16 mouse cellular contexts compared by ENCODE assay signal in genomic region chr3:70102593-70103213, GRCm38 (mm10).
DNase-seq lines count a peak whose midpoint lies in the region; TF ChIP-seq lines count a peak whose summit lies in the region.
"Had no signal": no experiment of that assay in that cellular context is flagged by ENCODE, and none has a peak within 500 bp of the region (broad histone marks: within the 10 kb centered on the region; RNA-seq: fewer than 3 reads in every experiment).

No protein-coding gene starts in this region.

- H3K4me1 ChIP-seq in heart, adult 2 months (ENCODE audit: control insufficient read depth, insufficient read depth, low read length), result no peaks in the 10 kb centered on the region
- H3K4me1 ChIP-seq: midbrain, embryonic 13.5 days had no signal

- intact Hi-C loops in heart, adult 2 months (cut with DNase I), result loop anchor here (10.0 kb wide), 1 partner anchor 302 kb away; no protein-coding TSS in a partner anchor
- intact Hi-C loops in left cerebral cortex, adult 2 months (cut with DNase I), result loop anchor here (2.0 to 5.0 kb wide), 3 partner anchors 68 to 445 kb away; no protein-coding TSS in a partner anchor
- intact Hi-C loops in left cerebral cortex, postnatal 10 days (cut with DNase I), result loop anchor here (10.0 kb wide), 1 partner anchor 772 kb away; no protein-coding TSS in a partner anchor
- intact Hi-C loops in left cerebral cortex, postnatal 4 days (cut with DNase I), result loop anchor here (10.0 kb wide), 2 partner anchors 382 to 992 kb away; no protein-coding TSS in a partner anchor

- H3K79me2 ChIP-seq in heart, adult 2 months (replicated peaks; ENCODE audit: control insufficient read depth, insufficient read depth, low read length), result no peaks in the 10 kb centered on the region

- no peak for TF ChIP-seq POLR2A in heart, adult 2 months (IDR thresholded peaks at IDR 0.05; ENCODE audit: insufficient read depth, low read depth, low read length)

- no peak for TF ChIP-seq CTCF in heart, adult 2 months (IDR thresholded peaks at IDR 0.05)
- TF ChIP-seq CTCF in left cerebral cortex, adult 2 months (IDR thresholded peaks at IDR 0.05), result no peak

- no peak overlapping the region for H3K27ac ChIP-seq in heart, adult 2 months
- peak overlapping the region; percentile 63; the same call in 1 of the 2 replicates for H3K27ac ChIP-seq in left cerebral cortex, adult 2 months
- H3K27ac ChIP-seq: heart, embryonic 15.5 days; limb, embryonic 12.5 days; midbrain, embryonic 13.5 days had no signal

- H3K36me3 ChIP-seq in heart, adult 2 months (ENCODE audit: control insufficient read depth, insufficient read depth, low read length), result no peaks in the 10 kb centered on the region
- H3K36me3 ChIP-seq: heart, embryonic 15.5 days; limb, embryonic 12.5 days; midbrain, embryonic 13.5 days had no signal

- no peak for TF ChIP-seq EP300 in heart, adult 2 months (IDR thresholded peaks at IDR 0.05; ENCODE audit: insufficient read depth, low read depth, low read length)

- no peak overlapping the region for H3K4me3 ChIP-seq in heart, adult 2 months
- no peak overlapping the region for H3K4me3 ChIP-seq in left cerebral cortex, adult 2 months
- H3K4me3 ChIP-seq: heart, embryonic 15.5 days; limb, embryonic 12.5 days; midbrain, embryonic 13.5 days had no signal

- H3K9ac ChIP-seq in heart, adult 2 months (ENCODE audit: low read depth, low read length), result no peak overlapping the region
- H3K9ac ChIP-seq: heart, embryonic 15.5 days; limb, embryonic 12.5 days; midbrain, embryonic 13.5 days had no signal

- WGBS in heart, adult 2 months, result 68% methylated on average over 10 of the region's 10 CpGs

- H3K27me3 ChIP-seq in heart, adult 2 months (ENCODE audit: control insufficient read depth, insufficient read depth, low read length), result no peaks in the 10 kb centered on the region
- H3K27me3 ChIP-seq: midbrain, embryonic 13.5 days had no signal

- DNase-seq in heart, adult 11 months, result peak; percentile 88
- DNase-seq in heart, adult 2 months, result no peak
- peak; percentile 18 to 31 for DNase-seq in left cerebral cortex, adult 2 months (ENCODE audit: extremely low spot score in 1 of 2, low spot score in 2 of 2)
- DNase-seq in left cerebral cortex, postnatal 10 days (ENCODE audit: extremely low spot score in 1 of 2, low spot score in 2 of 2), result no peak
- peak; percentile 31 for DNase-seq in cerebellum, adult 9-11 months
- peak; percentile 82 for DNase-seq in left cerebral cortex, postnatal 4 days
- DNase-seq in urinary bladder, postnatal 14 days (ENCODE audit: low spot score), result no peak
- no peak for DNase-seq in heart, adult 9 months (ENCODE audit: low spot score in 2 of 2)
- DNase-seq: adrenal gland, adult 2 months; kidney, adult 18-20 months; lung, adult 2 months; spleen, adult 18-20 months; thymus, adult 2 months had no signal

Comparison
In these comparisons a context has a peak if more than half of its experiments do, and no peak if none do; other contexts are left out.
1. DNase-seq: peak in heart, adult 11 months (single experiment), left cerebral cortex, adult 2 months (2 of 2), cerebellum, adult 9-11 months (single experiment) and left cerebral cortex, postnatal 4 days (single experiment); none in heart, adult 2 months (0 of 2), left cerebral cortex, postnatal 10 days (0 of 2), urinary bladder, postnatal 14 days (single experiment) and heart, adult 9 months (0 of 2).